Mouse (Mus musculus) kidney, postnatal 0 days (tissue): ENCODE measurements at regions not wholly inside any gene's neighbourhood (a gene's known extent, or its start where the extent isn't known, plus 50 kb on each side); places are given as distances from the start of the nearest gene placed in this dataset.

ENCODE experiments used
- ATAC-seq: fragments of 200-750 bp; cut with Nextera tagmentation; replicated peaks from 2 replicates; pipeline ENCODE4 v1.8.0; 2017; ENCODE audit warnings: low read depth, moderate number of reproducible peaks, moderate TSS enrichment, moderate library complexity; ENCODE audit not compliant: low FRiP score
- DNase-seq: peaks from one replicate; pipeline ENCODE4 v3.0.0-alpha.2; 2016; ENCODE audit warnings: low spot score
- H3K27ac ChIP-seq: fragments of 300-500 bp; sonication (generic); 2 replicates; pipeline ENCODE4 v1.5.1; 2014; ENCODE audit warnings: mild to moderate bottlenecking
- H3K27me3 ChIP-seq: fragments of 300-500 bp; sonication (generic); 2 replicates; pipeline ENCODE4 v1.6.1; 2014; ENCODE audit warnings: low read length, mixed read lengths; ENCODE audit not compliant: insufficient read depth
- H3K36me3 ChIP-seq: fragments of 300-500 bp; sonication (generic); 2 replicates; pipeline ENCODE4 v1.6.1; 2014; ENCODE audit warnings: low read length, mixed read lengths; ENCODE audit not compliant: insufficient read depth
- H3K4me1 ChIP-seq: fragments of 300-500 bp; sonication (generic); replicated peaks from 2 replicates; pipeline ENCODE4 v1.6.1; 2014; ENCODE audit warnings: antibody characterized with exemption, low read length, mixed read lengths; ENCODE audit not compliant: insufficient read depth
- H3K4me2 ChIP-seq: fragments of 300-500 bp; sonication (generic); 2 replicates; pipeline ENCODE4 v1.6.1; 2014; ENCODE audit warnings: mild to moderate bottlenecking, low read length, moderate library complexity, mixed read lengths
- H3K4me3 ChIP-seq: fragments of 300-500 bp; sonication (generic); replicated peaks from 2 replicates; pipeline ENCODE4 v1.5.1; 2014; ENCODE audit warnings: low read depth, low read length
- H3K9ac ChIP-seq: fragments of 300-500 bp; sonication (generic); 2 replicates; pipeline ENCODE4 v1.6.1; 2014; ENCODE audit warnings: low read depth, low read length
- H3K9me3 ChIP-seq: fragments of 300-500 bp; sonication (generic); replicated peaks from 2 replicates; pipeline ENCODE4 v1.6.1; 2016; ENCODE audit warnings: low read length, inconsistent platforms, mixed read lengths
- CTCF ChIP-seq: IDR thresholded peaks from 2 replicates; pipeline ENCODE4 v1.5.1; 2016; ENCODE audit warnings: antibody characterized with exemption, low read depth, mild to moderate bottlenecking, moderate library complexity
- WGBS: fragments of 180-500 bp; shearing (Covaris S2); extraction: QIAGEN DNeasy Blood & Tissue Kit; methylation state at CpG from one replicate; pipeline ENCODE4 v1.1.7; 2014; 5-methylcytosine and 5-hydroxymethylcytosine counted together

DNA sequence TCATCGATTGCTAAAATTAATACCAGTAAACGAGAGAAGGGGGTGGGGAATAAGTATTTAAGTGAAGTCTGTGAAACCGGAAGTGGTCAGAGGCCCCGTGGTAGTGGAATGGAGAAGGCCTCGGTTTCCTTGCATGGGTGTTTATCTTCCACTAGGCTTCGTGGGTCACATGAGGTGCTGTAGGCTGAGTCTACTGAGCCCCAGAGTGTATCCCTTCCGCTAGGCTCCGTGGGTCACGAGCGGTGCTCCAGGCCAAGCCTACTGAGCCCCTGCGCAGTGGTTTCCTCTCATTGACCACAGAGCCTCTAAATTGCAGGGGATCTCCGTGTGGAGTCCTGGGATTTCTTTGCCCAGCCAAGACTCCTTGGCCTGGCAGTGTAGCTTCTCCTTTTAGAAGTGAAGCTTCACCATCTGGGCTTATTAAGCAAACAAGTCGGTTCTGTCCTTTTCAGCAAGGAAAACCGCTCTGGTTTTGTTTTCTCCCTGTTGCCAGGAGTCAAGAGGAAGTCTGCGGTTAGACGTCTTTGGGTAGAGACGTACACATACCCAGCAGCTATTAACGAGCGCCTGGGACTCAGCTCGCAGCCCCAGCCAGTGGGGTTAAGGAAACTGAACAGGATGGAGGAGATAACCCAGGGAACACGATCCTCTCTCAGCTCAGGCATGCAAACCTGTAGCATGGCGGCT, 211.9 kb downstream of the Rplp1 start:
- Histone ChIP-seq H3K4me1 (no peaks in the 10 kb centered on the region), H3K9ac (no peak overlapping the region), H3K4me2 (no peak overlapping the region), H3K9me3 (no peaks in the 10 kb centered on the region), H3K36me3 (no peaks in the 10 kb centered on the region), H3K27ac (no peak overlapping the region), H3K27me3 (peaks cover 3% of the 10 kb centered on the region; the same call in 1 of the 2 replicates), H3K4me3 (no peak overlapping the region)
- ATAC-seq (no peak), DNase-seq (no peak)
- 63% methylated on average over 22 of the region's 22 CpGs for WGBS
- no peak for TF ChIP-seq CTCF

GRCm38 (mm10) chr9:61700576-61700975, 213.8 kb downstream of the Rplp1 start:
- TF ChIP-seq CTCF, result no peak
- no peaks in the 10 kb centered on the region for H3K9me3 ChIP-seq
- H3K27ac ChIP-seq, result no peak overlapping the region
- no peaks in the 10 kb centered on the region for H3K4me1 ChIP-seq
- no peak overlapping the region for H3K4me3 ChIP-seq
- no peak overlapping the region for H3K4me2 ChIP-seq
- WGBS, result 73% methylated on average over 6 of the region's 6 CpGs
- H3K9ac ChIP-seq, result no peak overlapping the region
- ATAC-seq, result no peak
- H3K36me3 ChIP-seq, result no peaks in the 10 kb centered on the region
- peaks cover 3% of the 10 kb centered on the region; the same call in 1 of the 2 replicates for H3K27me3 ChIP-seq
- no peak for DNase-seq

GRCm38 (mm10) chr9:61699618-61700017, 214.7 kb downstream of the Rplp1 start:
- H3K4me3 ChIP-seq, result no peak overlapping the region
- ATAC-seq (no peak), DNase-seq (no peak)
- peaks cover 3% of the 10 kb centered on the region; the same call in 1 of the 2 replicates for H3K27me3 ChIP-seq
- H3K36me3 ChIP-seq, result no peaks in the 10 kb centered on the region
- WGBS, result 74% methylated on average over 5 of the region's 5 CpGs
- no peaks in the 10 kb centered on the region for H3K9me3 ChIP-seq
- H3K9ac ChIP-seq, result no peak overlapping the region
- no peak overlapping the region for H3K27ac ChIP-seq
- no peak for TF ChIP-seq CTCF
- H3K4me2 ChIP-seq, result no peak overlapping the region
- no peaks in the 10 kb centered on the region for H3K4me1 ChIP-seq

DNA sequence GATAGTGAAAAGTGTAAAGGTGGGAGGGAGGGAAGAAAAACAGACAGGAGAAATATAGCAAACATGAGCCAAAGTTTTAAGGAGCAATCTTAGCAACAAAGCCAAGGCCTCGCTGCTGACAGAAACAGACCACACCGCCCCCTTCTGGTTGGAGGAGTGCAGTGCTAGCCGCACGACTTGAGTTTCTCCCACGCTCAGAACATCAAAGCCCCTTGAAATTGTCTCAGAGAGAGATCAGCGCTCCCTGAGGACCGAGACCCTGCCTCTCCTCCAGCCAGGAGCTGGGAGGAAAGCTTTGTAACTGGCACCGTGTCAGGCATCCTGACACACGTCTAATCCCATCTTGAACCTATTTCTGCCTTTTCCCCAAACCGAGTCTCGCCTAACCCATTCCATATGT, 216.4 kb downstream of the Rplp1 start:
- H3K27me3 ChIP-seq, result peaks cover 7% of the 10 kb centered on the region
- H3K9me3 ChIP-seq, result no peaks in the 10 kb centered on the region
- H3K27ac ChIP-seq, result no peak overlapping the region
- ATAC-seq (no peak), DNase-seq (peak; percentile 89)
- H3K4me3 ChIP-seq, result no peak overlapping the region
- 13% methylated on average over 11 of the region's 11 CpGs for WGBS
- H3K36me3 ChIP-seq, result no peaks in the 10 kb centered on the region
- H3K9ac ChIP-seq, result no peak overlapping the region
- no peaks in the 10 kb centered on the region; the same call in 1 of the 2 replicates for H3K4me1 ChIP-seq
- H3K4me2 ChIP-seq, result no peak overlapping the region
- peak; percentile 98 for TF ChIP-seq CTCF

GRCm38 (mm10) chr9:61696831-61697230, 217.5 kb downstream of the Rplp1 start:
- Histone ChIP-seq H3K4me1 (no peaks in the 10 kb centered on the region; the same call in 1 of the 2 replicates), H3K9me3 (no peaks in the 10 kb centered on the region), H3K9ac (no peak overlapping the region), H3K4me2 (no peak overlapping the region), H3K27ac (no peak overlapping the region), H3K36me3 (no peaks in the 10 kb centered on the region), H3K4me3 (no peak overlapping the region), H3K27me3 (peaks cover 9% of the 10 kb centered on the region)
- 82% methylated on average over 3 of the region's 3 CpGs for WGBS
- TF ChIP-seq CTCF, result no peak
- ATAC-seq, result no peak
- no peak for DNase-seq

DNA sequence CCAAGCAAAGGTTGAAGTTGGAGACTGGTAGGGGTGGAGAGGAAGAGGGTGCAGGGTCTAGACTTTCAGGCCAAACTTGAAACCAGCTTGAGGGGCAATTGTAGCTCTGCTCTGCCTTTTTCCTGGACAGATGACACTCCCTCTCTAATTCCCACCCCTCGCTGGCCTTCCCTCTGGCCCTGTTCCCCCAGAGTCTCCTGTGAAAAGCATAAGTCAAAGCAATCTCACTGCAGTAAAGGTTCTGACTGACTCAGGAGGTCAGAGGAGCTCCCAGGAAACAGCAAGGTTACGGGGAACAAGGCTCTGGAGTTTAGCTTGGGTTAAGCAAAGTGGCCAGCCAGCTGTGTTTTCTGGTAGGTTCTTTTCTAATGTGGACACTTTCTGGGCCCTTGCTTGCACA, 218.5 kb downstream of the Rplp1 start:
- Histone ChIP-seq H3K27me3 (peaks cover 9% of the 10 kb centered on the region), H3K4me1 (no peaks in the 10 kb centered on the region; the same call in 1 of the 2 replicates), H3K9me3 (no peaks in the 10 kb centered on the region), H3K4me2 (no peak overlapping the region), H3K9ac (no peak overlapping the region), H3K27ac (no peak overlapping the region), H3K36me3 (no peaks in the 10 kb centered on the region), H3K4me3 (no peak overlapping the region)
- ATAC-seq (no peak), DNase-seq (no peak)
- WGBS, result 74% methylated on average over 2 of the region's 2 CpGs
- TF ChIP-seq CTCF, result no peak

GRCm38 (mm10) chr9:61695381-61695791, 219.0 kb downstream of the Rplp1 start:
- TF ChIP-seq CTCF, result peak; percentile 57
- 7% methylated on average over 9 of the region's 9 CpGs for WGBS
- ATAC-seq (no peak), DNase-seq (peak; percentile 67)
- Histone ChIP-seq H3K27ac (no peak overlapping the region), H3K4me3 (no peak overlapping the region), H3K36me3 (no peaks in the 10 kb centered on the region), H3K9ac (no peak overlapping the region), H3K4me1 (no peaks in the 10 kb centered on the region; the same call in 1 of the 2 replicates), H3K9me3 (no peaks in the 10 kb centered on the region), H3K4me2 (no peak overlapping the region), H3K27me3 (peaks cover 9% of the 10 kb centered on the region)
